Mouse (Mus musculus): Measurements from ENCODE around the gene Fdx1l.

The Fdx1l gene

GRCm38 (mm10) chr9:21073044-21073840 is at the start of gene Fdx1l, which contains the start of gene Gm49373:
Gene Fdx1l, minus strand, starts transcription at chr9:21073614.
Gene Gm49373, minus strand, starts transcription at chr9:21073096.
- DNase-seq (ENCODE audit: low read depth, low spot score), result peak; percentile 90

GRCm38 (mm10) chr9:21121483-21121882 is 48.1 kb upstream of the Fdx1l start:
- DNase-seq (ENCODE audit: low read depth, low spot score), result no peak

GRCm38 (mm10) chr9:21117073-21117472 is 43.7 kb upstream of the Fdx1l start:
- DNase-seq (ENCODE audit: low read depth, low spot score), result no peak

DNA sequence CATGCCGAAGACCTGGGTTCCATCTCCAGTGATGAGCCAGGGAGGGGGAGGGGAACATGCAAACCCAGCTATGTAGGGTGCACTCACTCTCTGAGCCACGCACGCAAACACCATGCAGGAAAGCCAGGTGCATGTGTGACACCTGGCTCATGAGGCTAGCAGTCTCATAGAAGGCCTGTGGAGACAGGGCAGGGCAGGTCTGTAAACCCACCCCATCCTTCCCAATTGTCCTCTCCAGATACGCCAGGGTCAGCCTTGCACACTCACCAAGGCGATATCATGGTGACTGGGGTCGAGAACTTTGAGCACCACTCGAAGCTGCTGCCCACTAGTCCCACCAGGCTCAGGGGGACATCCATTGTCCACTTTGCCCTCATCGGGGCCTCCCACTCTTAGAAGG is 41.7 kb upstream of the Fdx1l start:
- no peak for DNase-seq (ENCODE audit: low read depth, low spot score)

DNA sequence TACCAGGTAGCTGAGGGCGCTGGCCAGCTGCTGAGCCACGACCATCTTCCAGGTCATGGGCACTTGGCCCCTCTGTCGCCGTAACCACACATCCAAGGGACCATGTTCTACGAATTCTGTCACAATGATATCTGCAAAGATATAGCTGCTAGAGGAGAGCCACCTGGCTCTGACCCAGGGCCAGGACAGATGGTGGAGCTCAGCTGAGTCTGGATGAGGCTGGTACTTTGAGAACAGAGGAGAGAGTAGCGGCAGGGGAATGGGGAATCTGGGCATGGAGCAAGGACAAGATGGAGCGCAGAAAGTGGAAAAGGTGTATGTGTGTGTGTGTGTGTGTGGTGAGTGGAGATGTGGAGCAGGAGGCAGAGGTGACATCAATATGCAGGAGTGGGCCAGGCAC is 40.8 kb upstream of the Fdx1l start:
- no peak for DNase-seq (ENCODE audit: low read depth, low spot score)

DNA sequence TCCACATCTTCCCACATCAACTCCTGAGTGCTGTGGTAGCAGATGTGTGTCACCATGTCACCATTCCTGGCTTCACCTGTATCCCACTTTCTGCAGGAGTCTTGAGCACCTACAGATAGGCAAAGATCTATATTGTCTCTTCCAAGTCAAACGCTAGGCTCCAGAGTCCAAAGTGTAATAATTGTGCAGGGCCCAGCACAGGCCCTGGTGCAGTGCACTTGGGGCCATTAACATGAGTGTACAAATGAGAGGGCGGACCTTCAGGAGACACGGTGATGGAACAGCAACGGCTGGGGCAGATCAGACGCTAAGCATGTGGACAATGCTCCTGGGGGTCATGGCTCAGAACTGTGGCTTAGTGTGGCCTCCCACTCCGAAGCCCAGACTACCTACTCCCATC is 40.3 kb upstream of the Fdx1l start:
- no peak for DNase-seq (ENCODE audit: low read depth, low spot score)

DNA sequence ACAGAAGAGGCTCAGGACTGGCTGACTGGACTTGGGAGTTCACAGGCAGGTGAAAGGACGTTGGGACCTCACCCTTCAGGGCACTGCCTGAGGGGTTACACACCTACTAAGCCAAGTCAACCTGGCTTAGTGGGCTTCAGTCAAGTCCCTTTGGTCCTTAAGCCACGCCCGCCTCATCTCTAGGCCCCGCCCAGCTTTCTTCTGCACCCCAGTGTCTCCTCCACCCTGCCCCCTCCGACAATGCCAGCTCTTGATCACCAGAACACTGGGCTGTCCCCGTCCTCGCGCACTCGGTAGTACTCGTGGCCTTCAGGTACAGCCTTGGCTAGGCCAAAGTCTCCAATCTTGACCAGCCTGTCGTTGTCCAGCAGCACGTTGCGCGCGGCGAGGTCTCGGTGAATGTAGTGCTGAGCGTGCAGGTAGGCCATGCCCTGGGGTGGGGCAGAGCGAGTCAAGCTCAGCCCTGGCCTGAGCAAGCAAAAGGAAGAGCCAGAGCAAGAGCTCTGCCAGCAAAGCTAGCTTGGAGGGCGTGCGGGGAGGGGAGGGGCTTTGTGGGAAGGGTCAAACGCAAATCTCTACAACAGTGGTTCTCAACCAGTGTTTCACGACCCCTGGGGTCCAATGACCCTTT is 34.3 kb upstream of the Fdx1l start:
- DNase-seq (ENCODE audit: low read depth, low spot score), result no peak

DNA sequence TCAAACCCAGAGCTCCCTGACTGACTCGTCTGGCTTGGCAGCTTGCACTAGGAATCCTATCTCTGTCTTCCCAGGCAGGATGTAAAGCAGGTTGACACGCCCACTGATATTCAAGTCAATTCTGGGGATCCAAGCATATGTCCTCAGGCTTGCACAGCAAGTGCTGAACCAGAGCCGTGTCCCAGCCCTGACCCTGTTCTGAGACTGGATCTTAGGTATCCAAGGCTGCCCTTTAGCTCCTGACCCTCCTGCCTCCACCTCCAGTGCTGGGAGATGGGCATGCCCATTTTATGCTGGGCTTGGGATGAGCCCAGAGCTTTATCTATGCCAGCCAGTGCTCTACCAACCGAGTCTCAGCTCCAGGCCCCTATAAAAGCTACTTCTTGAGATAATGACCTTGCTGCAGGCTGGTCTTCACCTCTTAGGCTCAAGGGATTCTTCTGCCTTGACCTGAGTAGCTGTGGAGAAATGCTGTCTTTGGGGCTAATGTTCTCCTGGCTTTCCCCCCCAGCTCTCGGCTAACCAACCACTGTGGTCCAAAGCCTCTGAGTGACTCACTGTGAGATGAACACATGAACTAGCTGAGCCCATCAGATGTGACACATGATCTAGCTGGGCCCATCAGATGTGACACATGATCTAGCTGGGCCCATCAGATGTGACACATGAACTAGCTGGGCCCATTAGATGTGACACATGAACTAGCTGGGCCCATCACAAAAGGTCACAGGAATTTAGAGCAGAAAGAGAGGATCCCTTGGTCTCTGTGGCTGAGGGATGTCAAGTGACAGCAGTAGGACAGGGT is 32.5 kb upstream of the Fdx1l start:
- no peak for DNase-seq (ENCODE audit: low read depth, low spot score)

DNA sequence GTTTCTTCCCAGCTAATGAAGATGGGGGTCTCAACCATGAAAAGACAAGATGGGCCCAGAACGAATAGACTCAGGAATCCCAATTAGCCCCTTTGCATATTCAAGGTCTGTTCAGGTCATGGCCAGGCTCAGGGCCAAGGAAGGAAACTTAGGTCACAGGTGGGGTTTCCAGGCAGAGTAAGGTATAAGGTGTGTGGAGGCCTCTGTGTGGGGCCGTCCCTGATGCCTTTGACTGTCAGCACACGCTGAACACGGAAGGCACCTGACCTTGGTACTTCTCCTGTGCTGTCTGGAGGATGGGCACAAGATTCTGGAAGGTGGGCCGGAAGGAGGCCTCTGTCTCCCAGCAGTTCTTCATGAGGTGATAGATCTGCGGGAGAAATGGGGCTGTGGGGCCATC is 31.4 kb upstream of the Fdx1l start:
- no peak for DNase-seq (ENCODE audit: low read depth, low spot score)

DNA sequence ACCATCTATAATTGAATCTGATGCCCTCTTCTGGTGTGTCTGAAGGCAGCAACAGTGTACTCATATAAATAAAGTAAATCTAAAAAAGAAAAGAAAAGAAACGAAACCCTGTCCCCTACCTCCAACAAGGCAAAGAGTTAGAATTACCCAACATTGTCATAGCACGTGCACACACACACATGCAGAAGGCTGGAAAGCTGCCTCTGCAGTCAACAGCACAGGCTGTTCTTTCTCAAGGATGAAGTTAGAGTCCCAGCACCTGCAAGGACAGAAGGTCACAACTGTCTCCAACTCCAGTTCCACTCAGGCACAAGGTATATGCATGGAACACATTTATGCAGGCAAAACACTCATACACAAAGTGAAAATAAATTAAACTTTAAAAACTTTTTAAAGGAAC is 28.7 kb upstream of the Fdx1l start:
- no peak for DNase-seq (ENCODE audit: low read depth, low spot score)

GRCm38 (mm10) chr9:21100447-21101161 is 27.2 kb upstream of the Fdx1l start:
- peak; percentile 23 for DNase-seq (ENCODE audit: low read depth, low spot score)

- DNase-seq (ENCODE audit: low read depth, low spot score), result no peak
Observed at GRCm38 (mm10) chr9:21097793-21098192, 24.4 kb upstream of the Fdx1l start.

DNA sequence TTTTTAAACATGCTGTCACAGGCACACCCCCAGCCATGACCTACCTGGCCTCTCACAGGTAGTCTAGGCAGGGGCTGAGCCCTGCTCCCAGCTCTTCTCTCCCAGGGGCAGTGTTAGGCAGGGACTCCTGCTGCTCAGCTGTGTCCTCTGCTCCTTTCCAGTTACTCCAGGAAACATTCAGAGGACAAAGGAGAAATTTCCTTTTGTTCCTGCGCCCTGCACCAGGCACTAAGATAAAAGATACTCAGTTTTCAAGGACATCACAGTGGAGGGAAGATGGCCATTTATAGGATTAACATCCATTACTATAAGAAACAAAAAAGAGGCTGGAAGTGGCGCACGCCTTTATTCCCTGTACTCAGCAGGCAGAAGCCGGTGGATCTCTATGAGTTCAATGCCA is 22.5 kb upstream of the Fdx1l start:
- DNase-seq (ENCODE audit: low read depth, low spot score), result no peak

DNA sequence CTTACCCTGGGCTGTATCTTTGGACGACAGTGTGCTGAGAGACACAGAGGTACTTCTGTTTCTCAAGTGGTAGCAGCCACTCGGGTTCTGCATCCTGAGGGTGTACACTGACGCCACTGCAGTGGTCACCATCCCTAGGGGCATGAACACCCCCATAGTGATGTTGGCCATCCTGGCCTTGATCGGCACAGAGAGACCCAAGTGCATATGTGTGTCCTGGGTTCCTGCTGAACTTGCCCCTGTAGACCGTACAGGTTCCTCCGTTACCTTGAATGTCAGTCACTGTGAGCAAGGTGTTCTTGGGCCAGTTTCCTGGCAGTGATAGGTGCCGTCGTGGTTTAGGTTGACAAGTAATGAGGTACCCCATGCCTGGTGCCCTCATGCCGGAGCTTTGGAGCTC is 20.0 kb upstream of the Fdx1l start:
- no peak for DNase-seq (ENCODE audit: low read depth, low spot score)

DNA sequence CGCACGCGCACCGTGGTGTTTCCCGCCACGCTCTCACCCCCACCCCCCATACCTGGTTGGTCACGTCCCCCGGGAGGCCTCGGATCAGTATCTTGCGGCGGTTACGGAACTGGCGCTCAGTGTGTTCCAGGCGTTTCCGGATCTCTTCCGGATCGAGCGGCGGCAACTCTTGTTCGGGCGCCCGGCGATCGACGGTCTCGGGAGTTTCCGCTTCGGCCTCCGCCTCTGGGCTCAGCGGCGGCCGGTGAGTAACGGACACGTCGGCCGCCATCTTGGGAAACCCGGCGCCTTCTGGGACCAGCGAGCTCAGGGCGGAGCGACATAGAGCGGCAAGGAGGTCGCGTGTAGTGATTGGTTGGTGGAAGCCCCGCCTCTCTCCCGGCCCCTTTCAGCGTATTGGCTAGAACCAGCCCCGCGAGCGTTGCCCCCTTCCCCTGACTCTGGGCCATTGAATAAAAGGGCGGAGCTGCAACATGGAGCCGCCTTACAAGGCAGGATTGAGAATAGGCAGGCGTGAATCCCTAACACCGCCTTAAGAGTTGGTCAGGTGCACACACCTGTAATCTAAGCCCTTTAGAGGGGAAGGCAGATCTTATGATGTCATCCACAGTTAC is 18.4 kb upstream of the Fdx1l start, which contains the start of the genes Gm38431 and Raver1:
Gm38431 (minus strand) TSS at position 291 of the 614 bp plus-strand sequence.
Raver1 (minus strand) TSS at position 302 of the 614 bp plus-strand sequence.
- peak; percentile 98 for DNase-seq (ENCODE audit: low read depth, low spot score)

- no peak for DNase-seq (ENCODE audit: low read depth, low spot score)
Observed at GRCm38 (mm10) chr9:21090972-21091706, 17.7 kb upstream of the Fdx1l start.

- DNase-seq (ENCODE audit: low read depth, low spot score), result no peak
Observed at GRCm38 (mm10) chr9:21090537-21090936, 17.1 kb upstream of the Fdx1l start.

GRCm38 (mm10) chr9:21083324-21083723 is 9.9 kb upstream of the Fdx1l start:
- no peak for DNase-seq (ENCODE audit: low read depth, low spot score)

DNA sequence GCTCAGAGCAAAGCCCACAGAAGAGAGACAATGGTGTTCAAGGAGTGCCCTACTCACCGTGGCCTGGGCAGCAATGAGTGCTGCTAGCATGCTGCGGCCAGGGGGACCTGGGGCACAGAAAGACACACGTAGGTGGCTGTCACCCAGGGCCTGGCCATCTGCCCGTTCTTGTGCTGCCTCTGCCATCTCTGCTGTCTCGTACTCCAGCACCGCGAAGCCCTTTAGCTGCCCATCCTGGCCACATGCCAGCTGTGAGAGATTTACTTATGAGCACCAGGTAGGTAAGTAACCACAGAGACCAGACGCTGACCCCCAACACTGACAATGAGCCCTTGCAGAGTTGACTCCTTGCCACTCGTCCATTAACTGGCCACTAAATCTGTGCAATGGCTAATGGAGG is 7.7 kb upstream of the Fdx1l start:
- no peak for DNase-seq (ENCODE audit: low read depth, low spot score)

DNA sequence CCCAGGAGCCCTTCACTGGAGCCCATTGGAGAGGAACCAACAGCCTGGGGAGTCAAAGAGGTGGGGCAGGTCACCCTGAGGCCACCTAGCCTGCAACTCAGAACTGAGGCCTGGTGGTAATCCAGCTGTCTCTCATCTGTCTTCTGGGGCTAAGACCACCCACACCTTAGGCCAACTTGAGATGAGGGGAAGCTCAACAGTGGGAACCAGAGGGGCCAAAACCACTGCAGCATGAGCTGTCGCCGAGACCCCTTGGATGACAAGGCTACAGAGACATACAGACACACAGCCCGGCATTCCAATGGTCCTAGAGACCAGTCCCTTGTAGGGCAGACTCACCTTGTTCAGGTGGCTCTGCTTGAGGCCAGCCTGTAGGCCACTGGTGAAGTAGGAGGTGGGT is 2.2 kb upstream of the Fdx1l start:
- no peak for DNase-seq (ENCODE audit: low read depth, low spot score)
